Mouse (Mus musculus): Measurements from ENCODE around the gene Oosp3. TPM values are rescaled to one million over a fixed set of nuclear protein-coding genes. Genes with fewer than 3 reads are reported as not detected.

Oosp3 gene
- polyA plus RNA-seq, 1 experiment: not detected

DNA sequence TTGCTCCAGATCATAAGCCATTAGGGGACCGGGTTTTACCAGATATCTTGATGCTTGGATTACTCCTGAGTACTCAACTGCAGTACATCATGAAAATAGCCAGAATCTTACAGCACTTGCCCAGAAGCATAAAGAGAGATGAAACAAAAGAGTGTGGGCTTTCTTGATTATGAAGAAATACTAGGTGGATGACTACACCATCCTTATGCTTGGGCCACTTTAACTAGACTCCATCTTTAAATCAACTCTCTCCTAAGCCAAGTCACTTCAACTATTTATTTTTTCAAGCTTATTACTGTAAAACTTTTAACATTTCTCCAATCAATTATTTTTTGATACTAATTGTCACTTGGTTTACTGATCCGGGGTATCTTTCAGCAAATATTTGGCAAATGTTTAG, 27.0 kb downstream of the Oosp3 start:
- no peak overlapping the region for H3K4me3 ChIP-seq (ENCODE audit: insufficient read depth, low read length)
- no peak overlapping the region for H3K27ac ChIP-seq (ENCODE audit: insufficient read depth, low read length)
- H3K4me1 ChIP-seq (ENCODE audit: control insufficient read depth, insufficient read depth, low read length): no peaks in the 10 kb centered on the region
- TF ChIP-seq CTCF (IDR thresholded peaks at IDR 0.05; ENCODE audit: extremely low read depth, insufficient read depth, low read length) (no peak), POLR2A (IDR thresholded peaks at IDR 0.05; ENCODE audit: extremely low read depth, insufficient read depth, low read length) (no peak)

DNA sequence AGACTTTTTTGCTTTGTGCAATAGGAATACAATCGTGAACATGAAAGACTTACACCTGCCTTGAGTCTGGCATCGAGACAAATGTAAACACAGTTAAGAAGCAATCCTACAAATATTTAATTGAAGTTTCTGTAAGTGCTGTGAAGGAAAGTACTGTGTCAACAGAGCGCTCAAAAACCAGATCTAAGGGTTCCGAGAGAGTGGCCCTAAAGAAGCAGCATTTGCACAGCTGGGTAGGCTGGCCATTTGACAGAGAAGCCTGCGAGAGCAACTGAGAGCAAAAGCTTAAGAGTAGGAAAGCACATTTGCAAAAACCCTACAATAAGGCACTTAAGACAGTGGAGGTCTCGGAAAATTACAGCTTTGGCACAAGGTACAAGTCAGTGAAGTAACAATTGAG, 27.4 kb downstream of the Oosp3 start:
- Histone ChIP-seq H3K27ac (ENCODE audit: insufficient read depth, low read length) (no peak overlapping the region), H3K4me1 (ENCODE audit: control insufficient read depth, insufficient read depth, low read length) (no peaks in the 10 kb centered on the region), H3K4me3 (ENCODE audit: insufficient read depth, low read length) (no peak overlapping the region)
- TF ChIP-seq POLR2A (IDR thresholded peaks at IDR 0.05; ENCODE audit: extremely low read depth, insufficient read depth, low read length): no peak
- TF ChIP-seq CTCF (IDR thresholded peaks at IDR 0.05; ENCODE audit: extremely low read depth, insufficient read depth, low read length): no peak

DNA sequence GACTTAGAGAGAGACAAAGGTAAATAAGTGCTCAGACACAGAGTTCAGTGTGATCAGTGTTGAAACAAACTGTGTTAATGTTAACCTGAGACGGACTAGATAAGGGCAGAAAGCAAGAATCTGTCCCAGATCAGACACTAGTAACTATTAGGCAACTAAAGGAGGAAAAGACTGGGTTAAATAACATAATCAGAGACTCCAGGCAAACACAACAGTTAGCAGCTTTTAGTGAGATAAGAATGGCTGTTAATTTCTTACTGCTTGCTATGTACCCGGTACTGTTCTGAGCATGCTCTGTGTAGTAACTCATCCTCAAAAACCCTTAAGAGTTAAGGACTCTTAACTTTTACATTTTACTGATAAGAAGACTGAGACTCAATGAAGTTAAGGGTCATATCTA, 29.1 kb downstream of the Oosp3 start:
- no peaks in the 10 kb centered on the region for H3K4me1 ChIP-seq (ENCODE audit: control insufficient read depth, insufficient read depth, low read length)
- no peak overlapping the region for H3K4me3 ChIP-seq (ENCODE audit: insufficient read depth, low read length)
- no peak overlapping the region for H3K27ac ChIP-seq (ENCODE audit: insufficient read depth, low read length)
- TF ChIP-seq POLR2A (IDR thresholded peaks at IDR 0.05; ENCODE audit: extremely low read depth, insufficient read depth, low read length) (no peak), CTCF (IDR thresholded peaks at IDR 0.05; ENCODE audit: extremely low read depth, insufficient read depth, low read length) (no peak)

DNA sequence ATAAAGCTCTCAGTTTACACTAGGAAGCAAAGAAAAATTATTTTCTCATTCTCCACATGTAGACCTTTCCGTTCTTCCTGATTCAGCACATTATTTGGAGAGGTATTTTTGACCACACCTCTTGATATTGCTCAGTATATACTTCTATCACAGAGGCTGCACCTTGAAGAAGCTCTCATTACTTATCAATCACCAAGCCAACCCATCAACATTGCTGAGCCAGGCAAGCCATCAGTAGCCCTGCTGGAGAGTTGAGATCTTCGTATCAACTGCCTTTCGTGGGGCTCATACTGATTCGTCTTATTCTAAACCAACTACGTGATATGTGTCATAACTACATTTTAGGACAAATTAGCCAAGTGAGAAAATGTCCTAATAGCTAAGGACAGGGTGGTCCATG, 30.4 kb downstream of the Oosp3 start:
- Histone ChIP-seq H3K27ac (ENCODE audit: insufficient read depth, low read length) (no peak overlapping the region), H3K4me1 (ENCODE audit: control insufficient read depth, insufficient read depth, low read length) (no peaks in the 10 kb centered on the region), H3K4me3 (ENCODE audit: insufficient read depth, low read length) (no peak overlapping the region)
- TF ChIP-seq CTCF (IDR thresholded peaks at IDR 0.05; ENCODE audit: extremely low read depth, insufficient read depth, low read length) (no peak), POLR2A (IDR thresholded peaks at IDR 0.05; ENCODE audit: extremely low read depth, insufficient read depth, low read length) (no peak)

DNA sequence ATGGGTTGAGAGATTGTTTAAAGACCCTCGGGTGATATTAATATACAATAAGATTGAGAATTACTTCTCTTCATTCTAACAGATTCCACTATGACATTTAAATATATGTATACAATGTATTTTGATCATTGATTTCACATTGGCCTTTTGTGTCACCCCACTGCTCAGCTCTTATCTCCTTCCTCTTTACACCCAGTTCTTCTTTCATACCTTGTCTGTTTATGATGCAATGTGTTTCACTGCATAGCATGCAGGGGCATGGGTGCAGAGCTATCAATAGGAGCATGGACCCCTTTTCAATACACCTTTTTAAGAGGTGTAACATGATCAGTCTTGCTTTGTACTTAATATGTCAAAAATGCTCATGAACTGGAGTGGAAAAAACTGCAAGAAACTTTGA, 33.4 kb downstream of the Oosp3 start:
- no peaks in the 10 kb centered on the region for H3K4me1 ChIP-seq (ENCODE audit: control insufficient read depth, insufficient read depth, low read length)
- H3K27ac ChIP-seq (ENCODE audit: insufficient read depth, low read length): no peak overlapping the region
- TF ChIP-seq POLR2A (IDR thresholded peaks at IDR 0.05; ENCODE audit: extremely low read depth, insufficient read depth, low read length) (no peak), CTCF (IDR thresholded peaks at IDR 0.05; ENCODE audit: extremely low read depth, insufficient read depth, low read length) (no peak)
- no peak overlapping the region for H3K4me3 ChIP-seq (ENCODE audit: insufficient read depth, low read length)

DNA sequence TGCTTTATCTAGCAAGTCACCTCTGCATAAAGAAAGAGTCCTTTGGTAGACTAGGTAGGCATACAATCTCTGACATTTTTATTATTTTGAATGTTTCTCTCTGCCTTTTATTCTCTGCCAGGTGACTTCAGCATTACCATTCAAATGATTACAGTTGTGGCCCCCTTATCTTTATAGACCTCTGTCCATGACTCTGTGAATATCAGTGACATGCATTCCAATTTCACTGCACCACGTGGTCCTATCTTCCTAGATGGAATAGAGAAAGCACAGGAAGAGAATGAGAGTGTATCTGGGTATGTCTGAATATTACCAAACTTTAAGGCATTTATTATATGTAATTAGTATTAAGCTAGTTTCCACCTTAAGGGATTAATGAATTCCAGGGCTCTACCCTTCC, 39.6 kb downstream of the Oosp3 start:
- TF ChIP-seq CTCF (IDR thresholded peaks at IDR 0.05; ENCODE audit: extremely low read depth, insufficient read depth, low read length): no peak
- no peak for TF ChIP-seq POLR2A (IDR thresholded peaks at IDR 0.05; ENCODE audit: extremely low read depth, insufficient read depth, low read length)
- H3K4me3 ChIP-seq (ENCODE audit: insufficient read depth, low read length): no peak overlapping the region
- no peaks in the 10 kb centered on the region for H3K4me1 ChIP-seq (ENCODE audit: control insufficient read depth, insufficient read depth, low read length)
- H3K27ac ChIP-seq (ENCODE audit: insufficient read depth, low read length): no peak overlapping the region

DNA sequence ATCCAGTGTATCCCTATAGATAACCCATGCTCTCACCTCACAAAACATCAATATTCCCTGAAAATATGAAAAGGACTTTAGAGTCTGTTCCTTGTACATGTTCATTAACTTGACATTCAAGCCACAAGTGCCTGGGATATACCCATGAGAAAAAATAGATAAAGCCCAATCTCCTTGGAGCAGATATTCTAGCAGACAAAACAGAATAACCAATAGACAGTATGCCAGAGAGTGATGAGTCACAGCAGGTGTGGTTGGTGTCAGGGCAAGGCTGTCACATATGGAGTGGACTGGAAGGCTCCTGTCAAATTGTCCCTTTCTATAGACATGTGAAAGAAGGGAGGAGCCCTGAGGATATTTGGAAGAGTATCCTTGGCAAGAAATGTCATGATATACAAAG, 48.8 kb downstream of the Oosp3 start:
- no peaks in the 10 kb centered on the region for H3K4me1 ChIP-seq (ENCODE audit: control insufficient read depth, insufficient read depth, low read length)
- no peak overlapping the region for H3K4me3 ChIP-seq (ENCODE audit: insufficient read depth, low read length)
- TF ChIP-seq CTCF (IDR thresholded peaks at IDR 0.05; ENCODE audit: extremely low read depth, insufficient read depth, low read length): no peak
- TF ChIP-seq POLR2A (IDR thresholded peaks at IDR 0.05; ENCODE audit: extremely low read depth, insufficient read depth, low read length): no peak
- no peak overlapping the region for H3K27ac ChIP-seq (ENCODE audit: insufficient read depth, low read length)

DNA sequence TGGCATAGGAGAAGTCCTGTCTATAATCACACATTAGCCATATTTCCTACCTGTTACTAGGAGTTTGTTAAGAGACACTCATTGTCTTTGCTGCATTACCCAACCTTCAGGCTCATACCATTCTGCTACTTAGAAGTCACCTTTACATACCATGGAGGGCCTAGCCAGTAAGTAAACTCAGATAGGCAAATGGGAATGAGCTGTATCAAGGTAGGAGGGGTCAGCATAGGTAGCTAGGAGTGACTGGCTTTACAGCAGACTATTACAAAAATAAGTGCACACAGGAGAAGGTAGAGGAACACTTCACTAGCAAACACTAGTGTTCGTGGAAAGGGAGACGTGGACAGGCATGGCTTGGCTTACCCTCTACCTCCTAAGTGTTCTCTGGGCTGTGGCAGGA, 50.4 kb downstream of the Oosp3 start, which contains the start of gene Gif:
TSS of gene Gif (plus strand) at position 257 of the 400 bp plus-strand sequence.
- TF ChIP-seq CTCF (IDR thresholded peaks at IDR 0.05; ENCODE audit: extremely low read depth, insufficient read depth, low read length) (no peak), POLR2A (IDR thresholded peaks at IDR 0.05; ENCODE audit: extremely low read depth, insufficient read depth, low read length) (no peak)
- no peaks in the 10 kb centered on the region for H3K4me1 ChIP-seq (ENCODE audit: control insufficient read depth, insufficient read depth, low read length)
- no peak within 1 kb of the TSS for H3K4me3 ChIP-seq (ENCODE audit: insufficient read depth, low read length)
- H3K27ac ChIP-seq (ENCODE audit: insufficient read depth, low read length): no peak within 1 kb of the TSS

Other genes with a start within 250 kb of the Oosp3 start
- 0.86 and 1.3 TPM in 2 replicates for gene Ms4a6c, start 227.7 kb upstream of the Oosp3 start, polyA plus RNA-seq (2012; rRNA removed)
- 0.31 and 0.62 TPM in 2 replicates for gene Gm8369, start 211.1 kb upstream of the Oosp3 start, polyA plus RNA-seq (2012; rRNA removed)
- 2.0 and 2.2 TPM in 2 replicates for gene Ms4a6b, start 180.5 kb upstream of the Oosp3 start, polyA plus RNA-seq (2012; rRNA removed)
- gene Ms4a4d, start 160.3 kb upstream of the Oosp3 start, polyA plus RNA-seq (2012; rRNA removed): not detected in 2 replicates
- gene Ms4a6d, start 92.2 kb upstream of the Oosp3 start, polyA plus RNA-seq (2012; rRNA removed): 1.5 and 1.8 TPM in 2 replicates
- 0.06 TPM in 1 of 2 replicates, not detected in the other for gene Ms4a2, start 73.3 kb upstream of the Oosp3 start, polyA plus RNA-seq (2012; rRNA removed)
- gene Ms4a3, start 56.2 kb upstream of the Oosp3 start, polyA plus RNA-seq (2012; rRNA removed): not detected in 2 replicates
- not detected in 2 replicates for gene Oosp2, start 36.5 kb upstream of the Oosp3 start, polyA plus RNA-seq (2012; rRNA removed)
- not detected in 2 replicates for gene Oosp1, start 5.9 kb upstream of the Oosp3 start, polyA plus RNA-seq (2012; rRNA removed)
- gene Gif, start 50.5 kb downstream of the Oosp3 start, polyA plus RNA-seq (2012; rRNA removed): not detected in 2 replicates
- 38.9 and 39.5 TPM in 2 replicates for gene Mrpl16, start 73.3 kb downstream of the Oosp3 start, polyA plus RNA-seq (2012; rRNA removed)
- gene Stx3, start 122.3 kb downstream of the Oosp3 start, polyA plus RNA-seq (2012; rRNA removed): 46.4 and 56.4 TPM in 2 replicates
- not detected in 2 replicates for gene Olfr1417, start 142.2 kb downstream of the Oosp3 start, polyA plus RNA-seq (2012; rRNA removed)
- gene Olfr1418, start 164.0 kb downstream of the Oosp3 start, polyA plus RNA-seq (2012; rRNA removed): not detected in 2 replicates
- gene Olfr1419, start 178.1 kb downstream of the Oosp3 start, polyA plus RNA-seq (2012; rRNA removed): 0.13 and 0.15 TPM in 2 replicates
- gene Olfr1420, start 189.5 kb downstream of the Oosp3 start, polyA plus RNA-seq (2012; rRNA removed): not detected in 2 replicates
- 15.5 and 17.2 TPM in 2 replicates for gene Patl1, start 215.3 kb downstream of the Oosp3 start, polyA plus RNA-seq (2012; rRNA removed)